Mouse (Mus musculus) frontal cortex, postnatal 14 days (tissue): ENCODE results near the gene Btg3.
A peak's percentile ranks its signal among the peaks of the same experiment; 100 is the strongest.

ENCODE experiments used
- DNase-seq, 2 experiments: peaks; one replicate each; pipeline ENCODE4 v3.0.0; 2022; ENCODE audit warnings: low spot score in 2 of 2

Btg3 gene

GRCm38 (mm10) chr16:78301183-78301830 is 75.7 kb downstream of the Btg3 start, which contains the start of gene Cxadr:
Gene Cxadr, plus strand, starts transcription at chr16:78301489.
- DNase-seq: peak; percentile 69 to 75

DNA sequence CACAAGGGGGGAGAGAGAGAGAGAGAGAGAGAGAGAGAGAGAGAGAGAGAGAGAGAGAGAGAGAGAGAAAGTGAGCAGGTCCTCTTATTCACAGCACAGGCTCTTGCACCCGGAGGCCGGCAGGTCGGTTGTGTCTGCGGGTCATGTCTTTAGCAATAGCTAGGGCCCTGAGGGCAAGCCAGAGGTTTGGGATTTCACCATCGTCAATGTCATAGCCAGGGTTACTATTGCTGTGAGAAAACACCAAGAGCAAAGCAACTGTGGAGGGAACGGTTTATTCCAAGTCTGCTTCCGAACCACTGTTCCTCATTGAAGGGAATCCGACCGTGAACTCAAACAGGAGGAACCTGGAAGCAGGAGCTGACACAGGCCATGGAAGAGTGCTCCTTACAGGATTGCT is 80.9 kb downstream of the Btg3 start:
- no peak for DNase-seq

- DNase-seq: no peak
Observed at GRCm38 (mm10) chr16:78295601-78296000, 81.4 kb downstream of the Btg3 start.

- no peak for DNase-seq
Observed at GRCm38 (mm10) chr16:78294606-78295275, 82.3 kb downstream of the Btg3 start.

GRCm38 (mm10) chr16:78294051-78294450 is 82.9 kb downstream of the Btg3 start:
- no peak for DNase-seq

DNA sequence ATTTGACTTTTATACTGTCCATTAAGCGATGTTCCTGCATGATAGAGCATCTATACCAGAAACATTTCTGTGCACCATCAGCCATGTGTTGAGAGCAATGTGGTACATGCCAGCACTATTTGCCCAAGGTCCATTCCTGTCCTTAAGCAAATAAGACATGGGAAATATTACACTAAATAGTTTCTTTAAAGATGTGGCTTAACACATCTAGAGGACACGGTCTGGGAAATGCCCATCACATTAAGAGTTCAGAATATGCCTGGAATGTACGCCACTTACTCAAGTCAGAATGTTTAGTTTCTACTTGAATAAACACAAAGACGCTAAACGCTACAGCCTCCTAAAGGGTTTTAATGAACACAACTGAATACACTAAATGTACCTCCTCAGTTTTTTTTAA is 93.8 kb downstream of the Btg3 start:
- no peak for DNase-seq
